Mouse (Mus musculus): ENCODE results near the gene Gstm2. TPM values are rescaled to one million over a fixed set of nuclear protein-coding genes. Genes with fewer than 3 reads are reported as not detected.
A peak's percentile ranks its signal among the peaks of the same experiment; 100 is the strongest.

Gene Gstm2
- polyA plus RNA-seq, 1 experiment from 2014 or later: 148 TPM

DNA sequence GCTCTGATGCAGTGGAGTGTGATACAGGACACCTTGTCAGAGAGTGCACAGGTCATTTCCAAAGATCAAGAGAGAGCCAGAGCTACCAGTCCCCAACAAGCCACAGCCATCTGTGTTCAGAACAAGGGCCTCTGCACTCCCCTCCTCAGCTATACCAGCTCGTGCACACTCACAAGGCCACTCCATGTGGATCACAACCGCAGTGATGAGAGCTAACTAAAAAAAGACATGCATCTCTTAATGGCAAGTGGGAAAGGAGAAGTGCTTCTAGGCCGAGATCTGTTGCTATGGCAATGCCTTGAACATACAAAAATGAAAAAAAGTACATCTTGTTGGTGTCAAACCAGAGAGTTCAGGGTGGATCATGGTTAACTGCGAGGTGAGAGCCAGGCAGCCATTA lies 46.4 kb downstream of the Gstm2 start:
- no peak for ATAC-seq (replicated peaks; ENCODE audit: low FRiP score, low read depth)
- WGBS: 84% methylated on average over 4 of the region's 4 CpGs

GRCm38 (mm10) chr3:107939403-107939802 lies 46.9 kb downstream of the Gstm2 start:
- no peak overlapping the region for H3K4me3 ChIP-seq (replicated peaks; ENCODE audit: low read depth, low read length)
- no peaks in the 10 kb centered on the region for H3K36me3 ChIP-seq (ENCODE audit: insufficient read depth, low read length)
- DNase-seq (ENCODE audit: low spot score) (peak; percentile 69), ATAC-seq (replicated peaks; ENCODE audit: low FRiP score, low read depth) (peak; percentile 67)
- peak; percentile 83 for TF ChIP-seq CTCF (IDR thresholded peaks at IDR 0.05; ENCODE audit: low read depth)
- H3K4me1 ChIP-seq (replicated peaks; ENCODE audit: insufficient read depth, low read length): 0 out of 2 replicates have a peak, but pooled peaks cover 8% of the 10 kb centered on the region
- no peak overlapping the region for H3K9ac ChIP-seq (ENCODE audit: low read depth, low read length)
- H3K4me2 ChIP-seq (ENCODE audit: low read length): no peak overlapping the region
- no peaks in the 10 kb centered on the region for H3K27me3 ChIP-seq (ENCODE audit: insufficient read depth, low read length)
- no peak overlapping the region for H3K27ac ChIP-seq
- 47% methylated on average over 3 of the region's 3 CpGs for WGBS
- H3K9me3 ChIP-seq (replicated peaks; ENCODE audit: low read length): no peaks in the 10 kb centered on the region

More for the DNA sequence above, 46.4 kb downstream of the Gstm2 start:
- no peak overlapping the region for H3K4me3 ChIP-seq (replicated peaks; ENCODE audit: low read depth, low read length)
- no peaks in the 10 kb centered on the region for H3K9me3 ChIP-seq (replicated peaks; ENCODE audit: low read length)
- no peaks in the 10 kb centered on the region for H3K36me3 ChIP-seq (ENCODE audit: insufficient read depth, low read length)
- no peak for TF ChIP-seq CTCF (IDR thresholded peaks at IDR 0.05; ENCODE audit: low read depth)
- H3K27ac ChIP-seq: no peak overlapping the region
- DNase-seq (ENCODE audit: low spot score): no peak
- 0 out of 2 replicates have a peak, but pooled peaks cover 8% of the 10 kb centered on the region for H3K4me1 ChIP-seq (replicated peaks; ENCODE audit: insufficient read depth, low read length)
- no peaks in the 10 kb centered on the region for H3K27me3 ChIP-seq (ENCODE audit: insufficient read depth, low read length)
- no peak overlapping the region for H3K9ac ChIP-seq (ENCODE audit: low read depth, low read length)
- H3K4me2 ChIP-seq (ENCODE audit: low read length): no peak overlapping the region

GRCm38 (mm10) chr3:107935888-107936287 lies 50.4 kb downstream of the Gstm2 start:
- 0 out of 2 replicates have a peak, but pooled peaks cover 3% of the 10 kb centered on the region for H3K4me1 ChIP-seq (replicated peaks; ENCODE audit: insufficient read depth, low read length)
- no peak for TF ChIP-seq CTCF (IDR thresholded peaks at IDR 0.05; ENCODE audit: low read depth)
- H3K4me2 ChIP-seq (ENCODE audit: low read length): no peak overlapping the region
- no peak overlapping the region for H3K27ac ChIP-seq
- no peak overlapping the region for H3K9ac ChIP-seq (ENCODE audit: low read depth, low read length)
- WGBS: 69% methylated on average over 3 of the region's 3 CpGs
- H3K9me3 ChIP-seq (replicated peaks; ENCODE audit: low read length): no peaks in the 10 kb centered on the region
- H3K4me3 ChIP-seq (replicated peaks; ENCODE audit: low read depth, low read length): no peak overlapping the region
- ATAC-seq (replicated peaks; ENCODE audit: low FRiP score, low read depth) (no peak), DNase-seq (ENCODE audit: low spot score) (no peak)
- H3K36me3 ChIP-seq (ENCODE audit: insufficient read depth, low read length): no peaks in the 10 kb centered on the region
- H3K27me3 ChIP-seq (ENCODE audit: insufficient read depth, low read length): no peaks in the 10 kb centered on the region

- 0 out of 2 replicates have a peak, but pooled peaks cover 3% of the 10 kb centered on the region for H3K4me1 ChIP-seq (replicated peaks; ENCODE audit: insufficient read depth, low read length)
- no peaks in the 10 kb centered on the region for H3K36me3 ChIP-seq (ENCODE audit: insufficient read depth, low read length)
- no peaks in the 10 kb centered on the region for H3K9me3 ChIP-seq (replicated peaks; ENCODE audit: low read length)
- TF ChIP-seq CTCF (IDR thresholded peaks at IDR 0.05; ENCODE audit: low read depth): no peak
- H3K27me3 ChIP-seq (ENCODE audit: insufficient read depth, low read length): no peaks in the 10 kb centered on the region
- no peak overlapping the region for H3K4me2 ChIP-seq (ENCODE audit: low read length)
- H3K27ac ChIP-seq: no peak overlapping the region
- WGBS: 85% methylated on average over 3 of the region's 3 CpGs
- no peak overlapping the region for H3K4me3 ChIP-seq (replicated peaks; ENCODE audit: low read depth, low read length)
- H3K9ac ChIP-seq (ENCODE audit: low read depth, low read length): no peak overlapping the region
- DNase-seq (ENCODE audit: low spot score): no peak
- no peak for ATAC-seq (replicated peaks; ENCODE audit: low FRiP score, low read depth)
Observed at GRCm38 (mm10) chr3:107935268-107935667, 51.0 kb downstream of the Gstm2 start.

- ATAC-seq (replicated peaks; ENCODE audit: low FRiP score, low read depth): no peak
- no peaks in the 10 kb centered on the region for H3K36me3 ChIP-seq (ENCODE audit: insufficient read depth, low read length)
- H3K4me2 ChIP-seq (ENCODE audit: low read length): no peak overlapping the region
- no peak overlapping the region for H3K4me3 ChIP-seq (replicated peaks; ENCODE audit: low read depth, low read length)
- no peak overlapping the region for H3K9ac ChIP-seq (ENCODE audit: low read depth, low read length)
- H3K27ac ChIP-seq: no peak overlapping the region
- DNase-seq (ENCODE audit: low spot score): no peak
- 71% methylated on average over 6 of the region's 6 CpGs for WGBS
- H3K27me3 ChIP-seq (ENCODE audit: insufficient read depth, low read length): no peaks in the 10 kb centered on the region
- H3K4me1 ChIP-seq (replicated peaks; ENCODE audit: insufficient read depth, low read length): no peaks in the 10 kb centered on the region
- no peaks in the 10 kb centered on the region for H3K9me3 ChIP-seq (replicated peaks; ENCODE audit: low read length)
- no peak for TF ChIP-seq CTCF (IDR thresholded peaks at IDR 0.05; ENCODE audit: low read depth)
Observed at GRCm38 (mm10) chr3:107932128-107932527, 54.1 kb downstream of the Gstm2 start.

Other genes starting within 250 kb of the Gstm2 start
- gene Csf1, start 226.0 kb downstream of the Gstm2 start, polyA plus RNA-seq (2015; fragmentation: Nextera tagmentation; extraction: Ambion mirVana): 7.8 and 8.7 TPM in 2 replicates
- 0.13 TPM in 1 of 2 replicates, not detected in the other for gene Eps8l3, start 109.2 kb downstream of the Gstm2 start, polyA plus RNA-seq (2015; fragmentation: Nextera tagmentation; extraction: Ambion mirVana)
- 246 and 258 TPM in 2 replicates for gene Gstm5, start 90.6 kb downstream of the Gstm2 start, polyA plus RNA-seq (2015; fragmentation: Nextera tagmentation; extraction: Ambion mirVana)
- gene Gstm7, start 54.6 kb downstream of the Gstm2 start, polyA plus RNA-seq (2015; fragmentation: Nextera tagmentation; extraction: Ambion mirVana): 17.7 and 18.3 TPM in 2 replicates
- 8.5 and 8.8 TPM in 2 replicates for gene Gstm6, start 42.7 kb downstream of the Gstm2 start, polyA plus RNA-seq (2015; fragmentation: Nextera tagmentation; extraction: Ambion mirVana)
- 0.14 and 0.17 TPM in 2 replicates for gene Gstm3, start 17.2 kb downstream of the Gstm2 start, polyA plus RNA-seq (2015; fragmentation: Nextera tagmentation; extraction: Ambion mirVana)
- 177 and 224 TPM in 2 replicates for gene Gstm1, start 31.5 kb upstream of the Gstm2 start, polyA plus RNA-seq (2015; fragmentation: Nextera tagmentation; extraction: Ambion mirVana)
- gene Gstm4, start 58.4 kb upstream of the Gstm2 start, polyA plus RNA-seq (2015; fragmentation: Nextera tagmentation; extraction: Ambion mirVana): 21.8 and 22.1 TPM in 2 replicates
- 35.8 and 38.2 TPM in 2 replicates for gene Ampd2, start 100.2 kb upstream of the Gstm2 start, polyA plus RNA-seq (2015; fragmentation: Nextera tagmentation; extraction: Ambion mirVana)
- gene Gnat2, start 106.3 kb upstream of the Gstm2 start, polyA plus RNA-seq (2015; fragmentation: Nextera tagmentation; extraction: Ambion mirVana): 1.0 and 1.2 TPM in 2 replicates
- gene Gnai3, start 159.7 kb upstream of the Gstm2 start, polyA plus RNA-seq (2015; fragmentation: Nextera tagmentation; extraction: Ambion mirVana): 134 and 147 TPM in 2 replicates
- gene Gpr61, start 168.4 kb upstream of the Gstm2 start, polyA plus RNA-seq (2015; fragmentation: Nextera tagmentation; extraction: Ambion mirVana): not detected in 2 replicates
- 4.2 and 5.4 TPM in 2 replicates for gene Amigo1, start 199.9 kb upstream of the Gstm2 start, polyA plus RNA-seq (2015; fragmentation: Nextera tagmentation; extraction: Ambion mirVana)
- gene Cyb561d1, start 214.8 kb upstream of the Gstm2 start, polyA plus RNA-seq (2015; fragmentation: Nextera tagmentation; extraction: Ambion mirVana): 3.1 and 3.4 TPM in 2 replicates
- 10.9 and 11.0 TPM in 2 replicates for gene Atxn7l2, start 224.5 kb upstream of the Gstm2 start, polyA plus RNA-seq (2015; fragmentation: Nextera tagmentation; extraction: Ambion mirVana)
- gene Sypl2, start 240.2 kb upstream of the Gstm2 start, polyA plus RNA-seq (2015; fragmentation: Nextera tagmentation; extraction: Ambion mirVana): 3.5 and 3.6 TPM in 2 replicates

Data from kidney, postnatal 0 days (tissue).